Mouse (Mus musculus): ENCODE measurements around the gene Slc22a23. TPM values are rescaled to one million over a fixed set of nuclear protein-coding genes. Genes with fewer than 3 reads are reported as not detected.

Gene Slc22a23
- total RNA-seq, 1 experiment from 2014 or later = 14.1 TPM

- no peak for ATAC-seq (replicated peaks; ENCODE audit: low read depth, poor library complexity, severe bottlenecking)
Observed at GRCm38 (mm10) chr13:34272275-34273054, 72.5 kb downstream of the Slc22a23 start.

GRCm38 (mm10) chr13:34271665-34272064 lies 73.3 kb downstream of the Slc22a23 start:
- no peak for ATAC-seq (replicated peaks; ENCODE audit: low read depth, poor library complexity, severe bottlenecking)

GRCm38 (mm10) chr13:34270886-34271602 lies 73.9 kb downstream of the Slc22a23 start:
- ATAC-seq (replicated peaks; ENCODE audit: low read depth, poor library complexity, severe bottlenecking) = no peak

DNA sequence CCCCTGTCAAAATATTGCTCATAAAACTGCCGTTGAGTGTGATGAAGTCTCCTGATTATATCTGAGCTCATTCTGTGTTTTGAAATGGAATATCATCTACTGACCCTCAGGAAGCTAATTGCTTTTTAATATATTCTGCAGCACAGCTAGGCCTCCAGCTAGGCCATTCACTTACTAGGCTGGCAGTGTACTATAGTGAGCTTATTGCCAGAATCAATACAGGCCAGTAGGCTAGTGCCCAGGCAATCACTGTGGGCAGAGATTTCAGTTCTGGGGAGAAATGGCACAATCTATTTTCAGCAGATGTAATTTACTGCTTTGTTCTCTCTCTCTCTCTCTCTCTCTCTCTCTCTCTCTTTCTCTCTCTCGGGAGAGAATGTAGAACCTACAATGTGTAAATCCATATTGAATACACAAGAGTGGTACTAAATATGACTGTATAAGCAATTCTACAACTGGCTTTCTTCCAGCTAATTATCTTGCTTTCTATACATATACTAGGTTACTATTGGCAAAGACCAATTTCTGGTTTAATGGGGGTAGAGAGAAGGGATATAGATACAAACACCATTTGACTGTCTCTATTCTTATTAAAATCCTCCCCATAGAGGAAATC lies 75.5 kb downstream of the Slc22a23 start:
- no peak for ATAC-seq (replicated peaks; ENCODE audit: low read depth, poor library complexity, severe bottlenecking)

GRCm38 (mm10) chr13:34266942-34267660 lies 77.9 kb downstream of the Slc22a23 start:
- ATAC-seq (replicated peaks; ENCODE audit: low read depth, poor library complexity, severe bottlenecking) = no peak

DNA sequence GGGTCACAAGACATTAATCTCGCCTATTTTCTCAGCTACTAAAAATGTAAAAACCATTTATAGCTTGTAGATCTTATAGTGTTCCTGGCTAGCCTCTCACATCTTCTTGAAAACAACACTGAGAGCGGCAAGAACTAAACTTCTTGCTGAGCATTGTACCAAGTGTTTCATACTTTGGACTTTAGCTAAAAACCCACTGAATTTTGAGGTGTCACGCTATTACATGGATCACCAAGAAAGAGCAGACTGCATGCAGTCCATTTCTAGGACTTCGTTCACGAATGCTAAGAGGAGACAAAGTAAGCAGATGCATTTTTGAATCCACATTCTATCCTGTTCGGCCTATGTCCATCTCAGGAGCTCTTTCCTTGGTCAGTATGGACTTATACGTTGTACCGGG lies 78.9 kb downstream of the Slc22a23 start:
- ATAC-seq (replicated peaks; ENCODE audit: low read depth, poor library complexity, severe bottlenecking) = no peak

- no peak for ATAC-seq (replicated peaks; ENCODE audit: low read depth, poor library complexity, severe bottlenecking)
Observed at GRCm38 (mm10) chr13:34265576-34265975, 79.4 kb downstream of the Slc22a23 start.

DNA sequence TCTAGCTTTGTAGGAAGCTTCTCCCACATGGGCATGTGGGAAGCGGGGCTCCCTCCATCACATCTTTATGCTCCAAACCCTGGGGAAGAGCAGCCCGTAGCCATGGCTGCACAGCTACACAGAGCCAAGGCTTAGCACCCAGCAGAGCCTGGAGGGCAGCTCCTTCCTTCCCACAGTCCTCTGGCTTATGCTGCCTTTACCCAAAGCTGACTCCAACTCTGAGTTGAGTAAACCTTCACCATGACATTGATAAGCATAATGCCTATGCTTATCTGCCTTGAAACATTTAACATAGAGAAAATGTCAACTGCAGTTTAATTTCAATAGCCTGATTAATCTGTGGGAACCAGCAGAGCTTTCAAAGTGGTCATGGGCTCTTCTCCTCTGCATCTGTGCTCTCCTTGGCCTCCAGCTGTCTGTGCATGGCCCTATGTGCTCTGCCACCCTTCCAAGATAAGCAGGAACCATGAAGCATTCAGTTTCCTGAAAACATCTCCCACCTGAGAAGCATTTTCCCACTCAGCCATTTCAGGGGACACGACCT lies 79.9 kb downstream of the Slc22a23 start:
- ATAC-seq (replicated peaks; ENCODE audit: low read depth, poor library complexity, severe bottlenecking) = peak; percentile 56; the same call in 1 of the 2 replicates

- ATAC-seq (replicated peaks; ENCODE audit: low read depth, poor library complexity, severe bottlenecking) = no peak
Observed at GRCm38 (mm10) chr13:34264508-34264907, 80.5 kb downstream of the Slc22a23 start.

DNA sequence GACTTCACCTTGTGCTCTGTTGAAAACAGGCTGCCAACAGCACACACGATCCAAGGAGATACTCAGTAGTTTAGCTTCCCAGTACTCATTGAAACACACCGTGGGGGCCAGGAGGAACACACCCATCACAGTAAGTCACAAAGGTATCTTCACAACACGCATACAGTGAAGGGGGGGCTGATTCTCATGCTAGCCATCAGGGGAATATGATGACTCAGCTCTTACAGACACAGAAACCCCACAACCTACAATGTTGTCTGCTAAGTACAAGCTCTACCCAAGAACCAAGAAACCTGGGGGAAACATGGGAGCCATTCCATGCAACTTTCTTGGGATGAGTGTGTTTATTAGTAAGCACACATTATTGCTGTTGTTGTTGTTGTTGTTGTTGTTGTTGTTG lies 86.2 kb downstream of the Slc22a23 start:
- no peak for ATAC-seq (replicated peaks; ENCODE audit: low read depth, poor library complexity, severe bottlenecking)

DNA sequence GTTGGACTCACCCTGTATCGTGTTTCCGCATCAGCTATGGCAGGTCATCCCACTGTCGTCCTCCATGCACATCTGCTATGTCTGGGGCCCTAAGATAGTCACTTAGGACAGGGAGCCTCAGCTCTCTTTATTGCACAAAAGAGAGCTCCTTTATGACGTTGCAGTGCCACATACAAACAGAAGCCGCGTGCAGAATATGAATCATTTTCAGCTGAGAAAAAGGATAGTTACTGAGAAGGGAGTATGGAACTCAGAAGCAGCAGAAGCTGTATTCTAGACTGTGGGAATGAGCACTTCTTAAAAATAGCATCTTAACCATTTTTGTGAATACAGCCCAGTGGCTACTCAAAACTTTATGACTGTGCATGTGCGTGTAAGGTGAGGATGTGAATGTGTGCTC lies 87.8 kb downstream of the Slc22a23 start:
- no peak for ATAC-seq (replicated peaks; ENCODE audit: low read depth, poor library complexity, severe bottlenecking)

- ATAC-seq (replicated peaks; ENCODE audit: low read depth, poor library complexity, severe bottlenecking) = no peak
Observed at GRCm38 (mm10) chr13:34256676-34257075, 88.3 kb downstream of the Slc22a23 start.

- peak; percentile 68 for ATAC-seq (replicated peaks; ENCODE audit: low read depth, poor library complexity, severe bottlenecking)
Observed at GRCm38 (mm10) chr13:34255297-34255696, 89.7 kb downstream of the Slc22a23 start.

DNA sequence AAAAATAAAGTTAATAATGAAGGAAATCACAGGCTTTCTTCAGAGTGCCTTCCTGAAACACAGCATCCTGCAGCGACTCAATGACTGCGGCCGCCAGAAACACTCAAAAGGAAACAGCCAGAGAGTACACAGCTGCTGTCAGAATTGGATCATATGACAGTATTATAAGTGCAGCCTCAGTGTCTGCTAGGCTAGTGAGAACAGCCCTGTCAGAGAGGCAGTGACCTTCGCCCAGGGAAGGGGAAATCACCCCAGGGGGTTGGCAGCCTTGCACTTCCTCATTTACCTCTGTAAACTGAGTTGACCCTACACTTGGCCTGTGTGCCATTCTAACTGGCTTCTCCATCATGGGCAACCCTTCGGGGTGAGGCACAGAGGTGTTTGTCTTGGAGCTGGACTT lies 90.3 kb downstream of the Slc22a23 start:
- ATAC-seq (replicated peaks; ENCODE audit: low read depth, poor library complexity, severe bottlenecking) = peak; percentile 81

DNA sequence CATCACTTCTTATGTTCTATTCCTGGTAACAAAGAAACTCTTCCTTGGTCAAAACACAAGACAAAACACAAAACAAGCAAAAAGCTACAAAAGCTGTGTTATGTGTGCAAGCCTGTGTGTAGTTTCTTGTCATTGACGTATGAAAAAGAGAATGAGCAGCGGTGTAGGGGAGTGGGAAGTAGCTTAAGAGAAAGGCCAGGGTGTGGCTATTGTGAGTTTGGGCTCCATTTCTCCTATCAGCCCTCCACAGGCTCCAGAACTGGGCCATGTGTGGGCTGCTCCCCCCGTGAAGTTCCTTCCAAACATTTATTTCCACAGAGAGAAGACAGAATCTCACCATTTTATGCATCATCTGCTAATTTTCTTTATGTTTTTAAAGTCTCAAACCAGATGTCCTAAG lies 91.2 kb downstream of the Slc22a23 start:
- ATAC-seq (replicated peaks; ENCODE audit: low read depth, poor library complexity, severe bottlenecking) = no peak

DNA sequence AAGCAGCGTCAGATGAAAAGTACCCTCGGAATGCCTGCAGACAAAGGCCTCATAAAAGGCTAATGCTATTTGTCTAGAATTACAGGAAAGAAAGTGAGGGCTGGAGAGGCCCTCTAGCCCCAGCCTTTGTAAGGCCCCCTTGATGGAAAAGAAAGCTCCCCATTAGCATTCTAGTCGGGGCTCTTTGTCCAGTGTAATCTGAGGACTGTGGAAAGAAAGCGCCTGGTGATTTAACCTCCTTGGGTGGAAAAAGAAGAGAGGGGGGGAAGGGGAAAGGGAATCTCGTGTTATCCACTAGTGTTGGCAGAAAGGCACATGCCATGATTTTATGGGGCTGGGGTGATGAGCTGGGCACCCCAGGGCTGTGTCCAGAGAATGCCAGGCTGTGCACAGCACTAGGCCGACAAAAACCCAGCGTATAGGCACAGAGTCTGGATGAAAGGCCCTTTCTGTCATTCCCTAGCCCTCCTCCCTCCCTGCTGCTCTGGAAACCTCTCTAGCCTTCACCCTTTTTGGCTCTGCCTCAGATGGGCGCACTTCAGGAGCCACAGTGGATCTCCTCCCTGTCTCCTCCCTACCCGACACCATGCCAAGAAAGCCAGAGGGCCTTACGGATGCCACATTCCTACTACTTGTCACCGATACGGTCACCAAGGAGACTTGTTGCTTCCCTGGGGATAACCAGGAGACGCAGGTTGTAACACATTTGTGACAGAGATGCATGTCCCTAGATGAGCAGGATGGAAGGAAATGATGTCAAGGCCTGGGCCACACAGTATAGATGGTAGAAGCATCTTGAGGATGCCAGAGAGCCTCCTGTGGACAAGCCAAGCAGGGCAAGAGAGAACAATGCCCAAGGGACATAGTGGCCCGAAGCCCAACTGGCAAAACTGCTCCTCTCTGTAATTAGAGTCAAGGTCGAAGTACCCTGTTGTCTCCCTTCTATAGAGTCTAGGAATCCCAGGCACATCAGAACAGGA lies 95.8 kb downstream of the Slc22a23 start:
- no peak for ATAC-seq (replicated peaks; ENCODE audit: low read depth, poor library complexity, severe bottlenecking)

DNA sequence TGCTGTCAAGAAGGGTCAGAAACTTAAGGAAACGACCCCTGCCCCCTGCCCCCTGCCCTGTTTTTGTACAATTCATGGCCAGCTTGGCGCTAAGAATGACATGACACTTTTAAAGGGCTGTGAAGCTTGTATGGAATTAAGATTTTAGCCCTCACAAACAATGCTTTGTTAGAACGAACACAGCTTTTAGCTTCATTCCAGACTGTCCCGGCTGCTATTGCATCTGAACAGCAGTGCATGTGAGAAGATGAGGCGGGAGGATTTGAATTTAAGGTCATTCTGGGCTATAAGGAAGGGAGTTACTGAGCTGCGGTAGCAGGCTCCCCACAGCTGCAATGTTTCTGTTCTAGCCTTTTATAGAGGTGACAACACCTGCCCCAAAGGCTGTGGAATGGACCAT lies 96.9 kb downstream of the Slc22a23 start:
- ATAC-seq (replicated peaks; ENCODE audit: low read depth, poor library complexity, severe bottlenecking) = no peak

GRCm38 (mm10) chr13:34246821-34247220 lies 98.2 kb downstream of the Slc22a23 start:
- ATAC-seq (replicated peaks; ENCODE audit: low read depth, poor library complexity, severe bottlenecking) = no peak

- ATAC-seq (replicated peaks; ENCODE audit: low read depth, poor library complexity, severe bottlenecking) = no peak
Observed at GRCm38 (mm10) chr13:34245216-34245615, 99.8 kb downstream of the Slc22a23 start.

Data from common myeloid progenitor, adult 5-6 weeks (primary cell).